Mouse (Mus musculus) intestine, embryonic 15.5 days (tissue): ENCODE data around the gene Mcpt8. TPM values are rescaled to one million over a fixed set of nuclear protein-coding genes. Genes with fewer than 3 reads are reported as not detected.
A peak's percentile ranks its signal among the peaks of the same experiment; 100 is the strongest.
"Not testable (repeated sequence)": the region's sequence is repeated elsewhere in the genome, so short reads cannot be mapped to it uniquely, and the experiment has no call there.

ENCODE experiments used
- ATAC-seq: fragments of 200-750 bp; cut with Nextera tagmentation; 2 replicates; pipeline ENCODE4 v1.8.0; 2017; ENCODE audit warnings: moderate TSS enrichment, moderate library complexity
- H3K27ac ChIP-seq: fragments of 300-500 bp; sonication (generic); 2 replicates; pipeline ENCODE4 v1.5.1; 2015; ENCODE audit warnings: mild to moderate bottlenecking, inconsistent platforms
- H3K27me3 ChIP-seq: fragments of 300-500 bp; sonication (generic); replicated peaks from 2 replicates; pipeline ENCODE4 v1.6.1; 2015; ENCODE audit warnings: inconsistent platforms
- H3K36me3 ChIP-seq: fragments of 300-500 bp; sonication (generic); 2 replicates; pipeline ENCODE4 v1.6.1; 2015; ENCODE audit warnings: inconsistent platforms
- H3K4me1 ChIP-seq: fragments of 300-500 bp; sonication (generic); replicated peaks from 2 replicates; pipeline ENCODE4 v1.6.1; 2015; ENCODE audit warnings: inconsistent platforms
- H3K4me2 ChIP-seq: fragments of 300-500 bp; sonication (generic); replicated peaks from 2 replicates; pipeline ENCODE4 v1.6.1; 2015; ENCODE audit warnings: mild to moderate bottlenecking, inconsistent platforms
- H3K4me3 ChIP-seq: fragments of 300-500 bp; sonication (generic); replicated peaks from 2 replicates; pipeline ENCODE4 v1.5.1; 2015; ENCODE audit warnings: inconsistent platforms
- H3K9ac ChIP-seq: fragments of 300-500 bp; sonication (generic); 2 replicates; pipeline ENCODE4 v1.6.1; 2015; ENCODE audit warnings: inconsistent platforms
- H3K9me3 ChIP-seq: fragments of 300-500 bp; sonication (generic); 2 replicates; pipeline ENCODE4 v1.6.1; 2016; ENCODE audit warnings: inconsistent platforms
- WGBS: fragments of 180-500 bp; shearing (Covaris S2); methylation state at CpG from one replicate; pipeline ENCODE4 v1.1.7; 2015; 5-methylcytosine and 5-hydroxymethylcytosine counted together
- polyA plus RNA-seq: library from polyadenylated mRNA; unstranded; fragments of >200 nt; fragmentation: Nextera tagmentation; extraction: Ambion mirVana; gene quantifications from 2 replicates; pipeline ENCODE4 v1.2.1, GENCODE M21; 2015

Mcpt8 gene
- polyA plus RNA-seq, 1 experiment from 2014 or later, result 0.88 TPM

- H3K9me3 ChIP-seq, result no peaks in the 10 kb centered on the region
Observed at GRCm38 (mm10) chr14:56097597-56097996, 12.5 kb upstream of the Mcpt8 start.

DNA sequence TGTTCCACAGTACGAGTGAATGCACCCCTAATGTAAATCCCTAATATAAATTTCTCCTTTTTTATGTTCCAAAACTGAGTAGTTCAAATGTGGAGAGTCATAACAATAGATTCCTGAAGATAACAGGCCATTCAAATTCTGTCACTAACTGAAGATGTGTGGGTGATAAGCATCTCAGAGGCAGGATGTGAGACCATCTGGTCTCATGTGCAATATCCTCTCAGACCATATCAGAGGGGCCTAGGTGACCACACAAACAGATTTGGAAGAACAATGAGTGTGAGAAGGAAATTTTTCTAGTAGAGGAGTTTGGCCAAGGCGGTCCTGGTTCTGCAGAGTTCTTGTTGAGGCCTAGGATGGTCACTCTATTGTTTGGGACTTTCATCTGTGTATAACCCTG, 8.3 kb upstream of the Mcpt8 start:
- H3K4me2 ChIP-seq, result no peak overlapping the region
- no peak overlapping the region for H3K4me3 ChIP-seq
- H3K9me3 ChIP-seq, result no peaks in the 10 kb centered on the region
- H3K27ac ChIP-seq, result no peak overlapping the region
- no peaks in the 10 kb centered on the region for H3K36me3 ChIP-seq
- no peak overlapping the region for H3K9ac ChIP-seq
- WGBS, result 61% methylated on average over 2 of the region's 2 CpGs
- H3K4me1 ChIP-seq, result no peaks in the 10 kb centered on the region
- no peaks in the 10 kb centered on the region for H3K27me3 ChIP-seq
- no peak for ATAC-seq

More at GRCm38 (mm10) chr14:56097597-56097996, 12.5 kb upstream of the Mcpt8 start:
- Histone ChIP-seq H3K36me3 (no peaks in the 10 kb centered on the region), H3K27me3 (no peaks in the 10 kb centered on the region), H3K9ac (no peak overlapping the region), H3K4me2 (no peak overlapping the region), H3K4me1 (no peaks in the 10 kb centered on the region), H3K4me3 (no peak overlapping the region), H3K27ac (no peak overlapping the region)
- WGBS, result 46% methylated on average over 1 of the region's 1 CpGs
- ATAC-seq, result no peak

- Histone ChIP-seq H3K27ac (no peak overlapping the region), H3K4me1 (no peaks in the 10 kb centered on the region), H3K9ac (no peak overlapping the region), H3K27me3 (no peaks in the 10 kb centered on the region), H3K4me3 (no peak overlapping the region), H3K36me3 (no peaks in the 10 kb centered on the region), H3K9me3 (no peaks in the 10 kb centered on the region), H3K4me2 (no peak overlapping the region)
- no peak for ATAC-seq
- 63% methylated on average over 3 of the region's 3 CpGs for WGBS
Observed at GRCm38 (mm10) chr14:56086711-56087110, 1.6 kb upstream of the Mcpt8 start.

DNA sequence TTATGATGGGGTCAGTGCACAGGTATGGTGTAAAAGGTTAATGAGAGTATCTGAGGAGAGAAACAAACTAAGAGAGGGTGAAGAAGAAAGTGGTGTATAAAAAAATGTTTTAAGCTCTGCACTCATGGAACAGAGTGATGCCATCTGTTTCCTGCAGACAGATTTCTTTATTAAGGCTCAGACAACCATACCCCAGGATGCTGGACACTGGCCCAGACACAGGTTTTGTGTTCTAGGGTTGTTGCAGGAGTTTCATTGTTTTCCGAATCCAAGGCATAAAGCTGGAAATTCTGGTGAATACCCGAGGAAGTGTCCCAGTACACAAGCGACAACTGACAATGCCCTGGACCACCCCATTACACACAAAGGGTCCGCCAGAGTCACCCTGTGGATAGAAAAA, 3.1 kb downstream of the Mcpt8 start:
- Histone ChIP-seq H3K27me3 (no peaks in the 10 kb centered on the region), H3K4me1 (no peaks in the 10 kb centered on the region), H3K9ac (no peak overlapping the region), H3K27ac (no peak overlapping the region), H3K9me3 (no peaks in the 10 kb centered on the region), H3K36me3 (no peaks in the 10 kb centered on the region), H3K4me3 (no peak overlapping the region), H3K4me2 (no peak overlapping the region)
- WGBS, result 81% methylated on average over 4 of the region's 4 CpGs
- ATAC-seq, result no peak

- not testable (repeated sequence) for ATAC-seq
Observed at GRCm38 (mm10) chr14:56062213-56062612, 22.9 kb downstream of the Mcpt8 start, which contains the start of gene Mcpt4. TSS of gene Mcpt4 (minus strand) at chr14:56062313.

DNA sequence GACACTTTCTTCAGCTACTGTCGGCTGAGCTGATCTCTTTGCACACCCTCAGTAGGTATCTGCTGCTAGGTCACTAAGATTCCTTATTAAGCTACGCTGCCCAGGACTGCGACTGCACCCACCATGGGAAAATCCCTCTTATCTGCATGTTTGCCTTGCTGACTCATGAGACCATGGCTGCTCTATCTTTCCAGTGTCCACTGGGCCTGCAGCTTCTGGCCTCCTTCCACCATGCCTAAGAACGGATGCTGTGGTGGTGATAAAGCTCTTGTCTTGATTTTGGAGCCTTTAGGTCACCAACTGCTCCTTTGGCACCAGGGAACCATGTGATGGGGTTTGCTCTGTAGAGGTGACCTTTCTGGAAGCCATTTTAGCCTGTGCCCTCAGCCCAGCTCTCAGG, 27.4 kb downstream of the Mcpt8 start:
- no peak for ATAC-seq
- no peaks in the 10 kb centered on the region for H3K27me3 ChIP-seq
- H3K4me1 ChIP-seq, result no peaks in the 10 kb centered on the region
- no peak overlapping the region for H3K27ac ChIP-seq
- no peak overlapping the region for H3K9ac ChIP-seq
- no peaks in the 10 kb centered on the region for H3K9me3 ChIP-seq
- 57% methylated on average over 4 of the region's 4 CpGs for WGBS
- no peak overlapping the region for H3K4me3 ChIP-seq
- H3K36me3 ChIP-seq, result no peaks in the 10 kb centered on the region
- no peak overlapping the region for H3K4me2 ChIP-seq

More at GRCm38 (mm10) chr14:56062213-56062612, 22.9 kb downstream of the Mcpt8 start, which contains the start of gene Mcpt4:
- H3K27ac ChIP-seq, H3K9me3 ChIP-seq, H3K4me3 ChIP-seq, H3K9ac ChIP-seq, H3K4me2 ChIP-seq, H3K27me3 ChIP-seq, H3K36me3 ChIP-seq, H3K4me1 ChIP-seq: not testable (repeated sequence)
- WGBS, result 66% methylated on average over 3 of the region's 3 CpGs

- 72% methylated on average over 3 of the region's 3 CpGs for WGBS
- Histone ChIP-seq H3K27ac (no peak overlapping the region), H3K27me3 (no peaks in the 10 kb centered on the region), H3K4me2 (no peak overlapping the region), H3K36me3 (no peaks in the 10 kb centered on the region), H3K9ac (no peak overlapping the region), H3K4me3 (no peak overlapping the region), H3K4me1 (no peaks in the 10 kb centered on the region), H3K9me3 (no peaks in the 10 kb centered on the region)
- no peak for ATAC-seq
Observed at GRCm38 (mm10) chr14:56055408-56055807, 29.7 kb downstream of the Mcpt8 start.

DNA sequence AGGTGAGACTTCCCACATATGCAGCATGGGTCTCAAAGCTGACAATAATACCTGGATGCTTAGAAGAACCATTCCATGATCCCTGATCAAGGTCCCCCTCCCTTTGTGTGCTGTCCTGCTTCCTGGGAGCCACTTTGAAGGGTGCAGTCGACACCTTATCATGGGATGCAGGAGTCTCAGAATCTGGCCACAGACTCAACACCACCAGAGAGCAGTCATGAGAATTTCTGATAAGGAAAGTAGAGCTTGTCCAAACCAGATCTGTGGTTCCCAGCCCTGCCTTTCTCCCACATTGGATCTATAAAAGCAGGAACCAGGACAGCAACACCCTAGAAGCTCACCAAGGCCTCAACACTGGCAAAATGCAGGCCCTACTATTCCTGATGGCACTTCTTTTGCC, 43.3 kb downstream of the Mcpt8 start, which contains the start of gene Mcpt2:
Mcpt2 (plus strand) TSS at position 250 of the 400 bp plus-strand sequence.
- not testable (repeated sequence) for H3K9ac ChIP-seq, H3K27me3 ChIP-seq, H3K9me3 ChIP-seq, ATAC-seq, H3K4me1 ChIP-seq, H3K36me3 ChIP-seq, H3K27ac ChIP-seq, H3K4me3 ChIP-seq, H3K4me2 ChIP-seq
- 81% methylated on average over 1 of the region's 1 CpGs for WGBS

- Histone ChIP-seq H3K9ac (no peak overlapping the region), H3K36me3 (no peaks in the 10 kb centered on the region), H3K9me3 (no peaks in the 10 kb centered on the region), H3K4me2 (no peak overlapping the region), H3K4me3 (no peak overlapping the region), H3K4me1 (no peaks in the 10 kb centered on the region), H3K27me3 (no peaks in the 10 kb centered on the region), H3K27ac (no peak overlapping the region)
- WGBS, result 71% methylated on average over 2 of the region's 2 CpGs
- peak; percentile 68; the same call in 1 of the 2 replicates for ATAC-seq
Observed at GRCm38 (mm10) chr14:56034433-56034832, 50.6 kb downstream of the Mcpt8 start.

Other genes with a start within 250 kb of the Mcpt8 start
- gene Nynrin, start 231.3 kb downstream of the Mcpt8 start, polyA plus RNA-seq, result 14.5 and 18.3 TPM in 2 replicates
- 0.18 and 0.29 TPM in 2 replicates for gene Cbln3, start 200.9 kb downstream of the Mcpt8 start, polyA plus RNA-seq
- gene Khnyn, start 200.3 kb downstream of the Mcpt8 start, polyA plus RNA-seq, result 15.1 and 15.4 TPM in 2 replicates
- 73.6 and 80.3 TPM in 2 replicates for gene Sdr39u1, start 185.0 kb downstream of the Mcpt8 start, polyA plus RNA-seq
- 1.9 and 3.3 TPM in 2 replicates for gene Cma1, start 140.6 kb downstream of the Mcpt8 start, polyA plus RNA-seq
- gene Cma2, start 134.3 kb downstream of the Mcpt8 start, polyA plus RNA-seq, result not detected in 2 replicates
- gene Mcpt1, start 67.3 kb downstream of the Mcpt8 start, polyA plus RNA-seq, result 0.21 and 1.2 TPM in 2 replicates
- gene Mcpt9, start 54.8 kb downstream of the Mcpt8 start, polyA plus RNA-seq, result not detected in 2 replicates
- gene Mcpt2, start 43.2 kb downstream of the Mcpt8 start, polyA plus RNA-seq, result 0.40 and 0.58 TPM in 2 replicates
- gene Mcpt4, start 23.0 kb downstream of the Mcpt8 start, polyA plus RNA-seq, result 0.50 and 0.59 TPM in 2 replicates
- 0.45 TPM in 1 of 2 replicates, not detected in the other for gene Ctsg, start 17.3 kb upstream of the Mcpt8 start, polyA plus RNA-seq
- not detected in 2 replicates for gene Gzme, start 35.4 kb upstream of the Mcpt8 start, polyA plus RNA-seq
- not detected in 2 replicates for gene Gzmd, start 47.3 kb upstream of the Mcpt8 start, polyA plus RNA-seq
- not detected in 2 replicates for gene Gzmg, start 74.3 kb upstream of the Mcpt8 start, polyA plus RNA-seq
- gene Gzmn, start 89.3 kb upstream of the Mcpt8 start, polyA plus RNA-seq, result not detected in 2 replicates
- not detected in 2 replicates for gene Gzmf, start 126.1 kb upstream of the Mcpt8 start, polyA plus RNA-seq
- gene Gzmc, start 149.4 kb upstream of the Mcpt8 start, polyA plus RNA-seq, result not detected in 2 replicates
- gene Gzmb, start 177.0 kb upstream of the Mcpt8 start, polyA plus RNA-seq, result 1.2 and 1.4 TPM in 2 replicates